Comparison of ENCODE assay signal across 14 mouse cellular contexts in genomic region chr7:124917606-124918120, GRCm38 (mm10).
DNase-seq lines count a peak whose midpoint lies in the region; ATAC-seq and TF ChIP-seq lines count a peak whose summit lies in the region.
"Had no signal": no experiment of that assay in that cellular context is flagged by ENCODE, and none has a peak within 500 bp of the region (broad histone marks: within the 10 kb centered on the region; RNA-seq: fewer than 3 reads in every experiment).

No protein-coding gene starts in this region.

- TF ChIP-seq CTCF in layer of hippocampus, adult 2 months (conservative IDR thresholded peaks at IDR 0.05), result peak; percentile 11; the same call in 1 of the 2 replicates

- H3K4me3 ChIP-seq in embryonic facial prominence, embryonic 14.5 days (ENCODE audit: low read depth, low read length), result no peak overlapping the region
- no peak overlapping the region for H3K4me3 ChIP-seq in embryonic facial prominence, embryonic 10.5 days
- no peak overlapping the region for H3K4me3 ChIP-seq in layer of hippocampus, adult 2 months
- H3K4me3 ChIP-seq: heart, embryonic 13.5 days; liver, embryonic 15.5 days had no signal

- no peaks in the 10 kb centered on the region for H3K27me3 ChIP-seq in embryonic facial prominence, embryonic 14.5 days (replicated peaks; ENCODE audit: control insufficient read depth, insufficient read depth, low read length)
- H3K27me3 ChIP-seq in embryonic facial prominence, embryonic 10.5 days (replicated peaks; ENCODE audit: low read depth, poor library complexity, severe bottlenecking), result no peaks in the 10 kb centered on the region
- H3K27me3 ChIP-seq: heart, embryonic 13.5 days; liver, embryonic 15.5 days had no signal

- 46% methylated on average over 5 of the region's 5 CpGs for WGBS in embryonic facial prominence, embryonic 14.5 days
- 77% methylated on average over 5 of the region's 5 CpGs for WGBS in embryonic facial prominence, embryonic 10.5 days

- no peak overlapping the region for H3K4me2 ChIP-seq in embryonic facial prominence, embryonic 14.5 days (ENCODE audit: low read depth, low read length)
- H3K4me2 ChIP-seq: heart, embryonic 13.5 days; liver, embryonic 15.5 days had no signal

- no peak for ATAC-seq in embryonic facial prominence, embryonic 14.5 days (ENCODE audit: low read depth)
- ATAC-seq in monocyte, adult 5-6 weeks (replicated peaks; ENCODE audit: insufficient number of reproducible peaks, low FRiP score, low TSS enrichment, poor library complexity, severe bottlenecking), result no peak
- ATAC-seq: inflammation-experienced regulatory T-cells, adult 6 months had no signal

- H3K9me3 ChIP-seq in embryonic facial prominence, embryonic 14.5 days (ENCODE audit: control insufficient read depth, low read length), result no peaks in the 10 kb centered on the region
- no peaks in the 10 kb centered on the region for H3K9me3 ChIP-seq in embryonic facial prominence, embryonic 10.5 days
- H3K9me3 ChIP-seq: heart, embryonic 13.5 days; liver, embryonic 15.5 days had no signal

- DNase-seq in embryonic facial prominence, embryonic 14.5 days (ENCODE audit: low spot score), result peak; percentile 73
- no peak for DNase-seq in embryonic facial prominence, embryonic 10.5 days (ENCODE audit: low spot score)
- DNase-seq in layer of hippocampus, adult 2 months (ENCODE audit: low spot score in 2 of 2), result no peak
- DNase-seq in layer of hippocampus, postnatal 10 days (ENCODE audit: low spot score in 2 of 2), result no peak
- DNase-seq in Muller cell, postnatal 12 days (ENCODE audit: inconsistent ontology term), result peak; percentile 36
- peak; percentile 46 for DNase-seq in kidney, adult 9 months
- no peak for DNase-seq in urinary bladder, adult 2 months (ENCODE audit: low spot score)
- DNase-seq: adrenal gland, postnatal 36 days; spleen, adult 18-20 months; thymus, postnatal 14 days had no signal

- H3K4me1 ChIP-seq in embryonic facial prominence, embryonic 14.5 days (ENCODE audit: control insufficient read depth, insufficient read depth, low read length), result no peaks in the 10 kb centered on the region
- no peaks in the 10 kb centered on the region for H3K4me1 ChIP-seq in embryonic facial prominence, embryonic 10.5 days
- H3K4me1 ChIP-seq: heart, embryonic 13.5 days; liver, embryonic 15.5 days had no signal

- no peak overlapping the region for H3K27ac ChIP-seq in embryonic facial prominence, embryonic 14.5 days (replicated peaks; ENCODE audit: low read depth, low read length)
- H3K27ac ChIP-seq in embryonic facial prominence, embryonic 10.5 days (replicated peaks), result no peak overlapping the region
- H3K27ac ChIP-seq in layer of hippocampus, adult 2 months, result no peak overlapping the region
- H3K27ac ChIP-seq: heart, embryonic 13.5 days; liver, embryonic 15.5 days had no signal

- no peaks in the 10 kb centered on the region for H3K36me3 ChIP-seq in embryonic facial prominence, embryonic 14.5 days (ENCODE audit: control insufficient read depth, insufficient read depth, low read length)
- no peaks in the 10 kb centered on the region for H3K36me3 ChIP-seq in embryonic facial prominence, embryonic 10.5 days (replicated peaks)
- H3K36me3 ChIP-seq: heart, embryonic 13.5 days; liver, embryonic 15.5 days had no signal

- H3K9ac ChIP-seq in embryonic facial prominence, embryonic 14.5 days (ENCODE audit: low read depth, low read length), result no peak overlapping the region
- H3K9ac ChIP-seq: heart, embryonic 13.5 days; liver, embryonic 15.5 days had no signal

Comparison
In these comparisons a context has a peak if more than half of its experiments do, and no peak if none do; other contexts are left out.
1. DNase-seq: peak in embryonic facial prominence, embryonic 14.5 days (single experiment), Muller cell, postnatal 12 days (single experiment) and kidney, adult 9 months (single experiment); none in embryonic facial prominence, embryonic 10.5 days (single experiment), layer of hippocampus, adult 2 months (0 of 2), layer of hippocampus, postnatal 10 days (0 of 2) and urinary bladder, adult 2 months (single experiment).